Mouse (Mus musculus): ENCODE results near the gene Tmc7. TPM values are rescaled to one million over a fixed set of nuclear protein-coding genes. Genes with fewer than 3 reads are reported as not detected.

Tmc7 gene
- total RNA-seq (2021) = 10 to 100 TPM; 15.5 to 15.6 TPM
- long read RNA-seq, full-length matches to known transcripts = 9 of 17 reads
- long read RNA-seq, partial matches to known transcripts = 0 of 17 reads
- long read RNA-seq, other reads (novel, unspliced or antisense) = 8 of 17 reads

DNA sequence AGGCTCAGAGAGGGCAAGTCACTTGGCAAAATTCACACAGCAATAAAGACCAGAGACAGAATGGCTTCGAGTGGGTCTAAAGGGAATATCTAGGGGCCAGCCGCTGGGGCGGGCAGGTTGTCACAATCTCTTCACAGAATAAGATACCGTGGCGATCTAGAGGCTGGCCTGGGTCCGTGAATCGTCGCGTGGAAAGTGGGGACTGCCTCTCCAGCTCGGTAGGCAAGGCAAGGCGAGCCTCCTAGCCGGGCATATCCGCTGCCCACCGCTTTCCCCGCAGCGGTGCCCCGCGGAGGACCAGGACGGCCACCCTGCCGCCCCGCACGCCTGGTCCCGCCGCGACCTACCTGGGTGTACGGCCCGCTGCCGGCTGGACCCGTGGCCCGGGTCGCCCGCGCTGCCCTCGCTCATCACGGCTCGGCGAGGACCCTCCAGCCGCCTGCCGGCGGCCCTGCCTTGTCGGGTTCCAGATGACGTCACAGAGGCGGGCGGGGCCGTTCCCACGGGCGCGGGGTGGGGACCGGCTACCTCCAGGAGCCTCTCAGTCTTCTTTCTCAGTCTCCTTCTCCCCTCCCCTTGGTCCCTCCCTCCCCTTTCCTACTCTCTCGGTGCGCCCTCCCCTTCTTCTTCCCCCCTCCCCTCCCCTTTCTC lies at the start of gene Tmc7:
TSS of gene Tmc7 (minus strand) at position 480 of the 651 bp plus-strand sequence.
- peak; percentile 67 to 81 for DNase-seq (ENCODE audit: low spot score in 2 of 2)

- peak; percentile 35 to 72 for DNase-seq (ENCODE audit: low spot score in 2 of 2)
Observed at GRCm38 (mm10) chr7:118633951-118634350, 49.4 kb upstream of the Tmc7 start.

GRCm38 (mm10) chr7:118633094-118633493 lies 48.6 kb upstream of the Tmc7 start:
- DNase-seq (ENCODE audit: low spot score in 2 of 2) = no peak

GRCm38 (mm10) chr7:118627550-118628298 lies 43.2 kb upstream of the Tmc7 start:
- DNase-seq (ENCODE audit: low spot score in 2 of 2) = no peak

DNA sequence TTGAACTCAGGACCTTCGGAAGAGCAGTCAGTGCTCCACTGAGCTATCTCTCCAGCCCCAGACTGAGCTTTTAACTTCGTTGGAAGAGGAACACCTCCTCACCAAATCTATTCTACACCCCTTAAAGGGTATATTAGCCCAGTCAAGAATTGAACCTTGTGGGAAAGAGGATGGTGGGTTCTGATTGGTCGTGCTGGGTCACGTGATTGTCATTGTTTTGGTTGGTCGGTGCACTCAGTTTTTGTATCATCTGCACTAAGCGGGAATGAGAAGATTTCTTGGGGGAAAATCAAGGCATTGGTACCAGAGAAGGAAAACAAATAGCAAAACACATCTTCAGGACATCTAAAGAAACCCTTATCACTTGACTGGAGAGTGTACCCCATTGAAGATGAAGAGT lies 36.6 kb upstream of the Tmc7 start:
- no peak for DNase-seq (ENCODE audit: low spot score in 2 of 2)

DNA sequence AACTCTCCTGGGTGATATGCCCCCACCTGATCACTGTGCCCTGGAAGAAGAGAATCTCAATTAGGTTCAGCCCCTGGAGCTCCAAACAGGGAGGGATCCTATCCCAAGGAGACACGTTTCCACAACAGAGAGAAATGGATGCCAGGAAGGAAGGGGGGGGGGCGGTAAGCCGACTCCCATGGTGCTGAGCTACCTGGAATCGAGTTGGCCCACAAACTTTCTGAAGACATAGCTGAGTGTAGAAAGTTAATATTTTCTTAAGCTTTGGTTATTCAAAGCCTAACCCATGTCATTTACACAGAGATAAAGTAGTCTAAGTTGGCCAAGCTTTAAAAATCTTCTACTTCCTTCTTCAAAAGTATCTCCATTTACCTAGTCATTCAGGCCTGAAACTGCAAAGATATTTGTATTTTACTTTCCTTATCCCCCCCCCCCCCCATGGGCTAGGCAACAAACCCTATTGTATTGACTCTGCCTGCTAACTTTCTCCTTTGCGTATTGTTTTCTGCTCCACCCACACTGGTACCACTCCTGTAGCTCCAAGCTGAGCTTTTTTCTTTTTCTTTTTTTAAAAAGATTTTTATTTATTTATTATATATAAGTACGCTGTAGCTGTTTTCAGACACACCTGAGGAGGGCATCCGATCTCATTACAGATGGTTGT lies 35.8 kb upstream of the Tmc7 start:
- no peak for DNase-seq (ENCODE audit: low spot score in 2 of 2)

GRCm38 (mm10) chr7:118618104-118618503 lies 33.6 kb upstream of the Tmc7 start:
- no peak for DNase-seq (ENCODE audit: low spot score in 2 of 2)

DNA sequence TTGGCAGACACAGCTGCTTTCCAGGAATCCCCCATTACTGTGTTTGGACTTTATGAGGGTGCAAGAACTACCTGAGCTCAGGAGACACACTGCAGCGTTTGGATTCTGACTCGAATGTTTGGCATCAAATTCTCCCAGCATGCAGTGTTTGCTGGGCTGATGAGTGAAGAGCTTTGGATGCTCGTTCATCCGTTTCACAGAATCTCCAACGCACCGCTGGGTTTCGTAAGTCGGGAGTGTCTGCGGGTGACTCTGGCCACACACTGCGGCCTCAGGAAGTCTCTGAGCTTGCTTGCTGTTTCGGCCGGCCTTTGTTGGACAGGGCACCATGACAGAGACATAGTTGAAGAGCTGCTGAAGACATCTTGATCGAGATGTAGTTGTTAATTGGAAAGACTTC lies 29.5 kb upstream of the Tmc7 start:
- DNase-seq (ENCODE audit: low spot score in 2 of 2) = no peak

DNA sequence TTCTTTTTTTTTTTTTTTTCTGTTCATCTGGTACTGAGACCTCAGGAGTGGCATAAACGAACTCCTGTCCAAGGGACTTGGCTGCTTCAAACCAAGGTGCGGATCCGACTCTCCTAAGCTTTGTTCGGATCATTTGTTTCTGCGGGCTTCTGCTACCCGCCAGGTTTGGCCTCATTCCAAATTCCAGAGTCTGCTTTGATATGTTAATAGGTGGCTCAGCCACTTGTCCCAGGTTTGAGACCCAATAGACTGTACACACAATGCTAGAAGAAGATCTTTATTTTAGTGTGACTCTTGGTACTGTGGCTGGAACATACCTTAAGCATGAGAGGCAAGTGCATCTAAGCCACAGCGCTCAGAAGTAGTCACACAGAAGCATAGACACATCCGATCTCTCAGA lies 27.4 kb upstream of the Tmc7 start:
- no peak for DNase-seq (ENCODE audit: low spot score in 2 of 2)

DNA sequence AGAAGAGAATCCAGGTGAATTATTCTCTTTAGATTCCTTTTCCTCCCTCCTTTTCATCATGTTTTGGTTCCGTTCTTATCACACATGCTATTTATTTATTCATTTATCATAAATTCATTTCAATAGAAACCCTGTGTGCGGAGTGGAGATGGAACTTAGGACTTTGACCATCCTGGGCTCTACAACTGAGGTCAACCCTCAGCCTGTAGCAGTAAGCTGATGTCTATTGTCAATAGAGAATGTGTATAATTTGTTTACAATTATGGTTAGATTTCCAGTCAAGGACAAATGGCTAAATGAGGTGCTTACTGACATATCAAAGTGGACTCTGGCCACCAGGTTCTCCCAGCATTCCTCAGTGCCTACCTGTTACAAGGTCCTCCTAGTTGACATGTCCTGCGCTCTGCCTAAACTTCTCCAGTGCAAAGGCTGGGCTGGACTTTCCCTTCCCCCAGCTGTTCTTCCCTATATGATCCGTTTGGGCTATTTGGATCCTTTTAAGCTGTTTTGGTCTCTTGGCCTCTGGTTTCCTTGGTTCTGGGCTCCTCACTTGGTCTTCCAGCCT lies 26.7 kb upstream of the Tmc7 start:
- no peak for DNase-seq (ENCODE audit: low spot score in 2 of 2)

GRCm38 (mm10) chr7:118610721-118611120 lies 26.2 kb upstream of the Tmc7 start:
- DNase-seq (ENCODE audit: low spot score in 2 of 2) = no peak

DNA sequence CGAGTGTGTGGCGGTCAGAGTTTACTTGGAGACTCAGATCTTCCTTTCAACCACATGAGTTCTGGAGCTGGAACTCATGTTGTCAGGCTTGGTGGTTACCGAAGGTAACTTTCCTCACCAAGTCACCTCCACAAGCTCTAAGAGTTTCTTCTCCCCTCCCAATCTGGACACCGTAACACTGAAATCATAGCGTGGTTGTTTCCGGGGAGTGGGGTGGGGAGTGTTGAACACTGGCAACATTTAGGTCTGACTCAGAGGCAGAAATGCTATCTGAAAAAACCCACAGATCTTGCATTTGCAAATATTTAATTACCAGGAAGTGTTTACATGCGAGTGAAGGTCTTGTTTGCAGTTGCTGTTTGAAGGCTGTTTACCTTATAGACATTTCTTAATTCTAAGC lies 25.3 kb upstream of the Tmc7 start:
- DNase-seq (ENCODE audit: low spot score in 2 of 2) = no peak

DNA sequence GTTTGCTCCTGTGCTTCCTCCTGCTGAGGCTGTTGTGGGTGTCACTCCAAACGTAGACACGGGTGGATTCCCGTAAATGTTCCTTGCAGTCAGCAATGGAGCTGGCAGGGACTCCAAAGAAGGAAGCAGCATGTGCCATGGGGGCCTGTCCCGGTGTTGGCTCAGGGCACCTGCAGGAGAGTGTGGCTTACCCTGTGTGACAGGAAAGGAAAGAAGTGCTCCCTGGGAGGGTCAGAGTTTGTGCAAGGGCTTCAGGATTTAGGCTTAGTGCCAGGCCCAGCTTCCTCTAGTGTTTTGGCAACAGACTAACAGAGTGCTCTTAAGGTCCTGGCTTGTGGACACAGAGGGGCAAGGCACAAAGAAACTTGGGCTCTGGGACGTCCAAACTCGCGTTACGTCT lies 20.3 kb upstream of the Tmc7 start:
- no peak for DNase-seq (ENCODE audit: low spot score in 2 of 2)

GRCm38 (mm10) chr7:118599954-118600631 lies 15.6 kb upstream of the Tmc7 start:
- DNase-seq (ENCODE audit: low spot score in 2 of 2) = no peak

GRCm38 (mm10) chr7:118597201-118597600 lies 12.7 kb upstream of the Tmc7 start, which contains the start of gene Tmc5:
Gene Tmc5, plus strand, starts transcription at chr7:118597297.
- DNase-seq (ENCODE audit: low spot score in 2 of 2) = no peak

- no peak for DNase-seq (ENCODE audit: low spot score in 2 of 2)
Observed at GRCm38 (mm10) chr7:118596271-118596670, 11.7 kb upstream of the Tmc7 start.

- DNase-seq (ENCODE audit: low spot score in 2 of 2) = peak; percentile 82 to 95
Observed at GRCm38 (mm10) chr7:118595228-118595627, 10.7 kb upstream of the Tmc7 start.

DNA sequence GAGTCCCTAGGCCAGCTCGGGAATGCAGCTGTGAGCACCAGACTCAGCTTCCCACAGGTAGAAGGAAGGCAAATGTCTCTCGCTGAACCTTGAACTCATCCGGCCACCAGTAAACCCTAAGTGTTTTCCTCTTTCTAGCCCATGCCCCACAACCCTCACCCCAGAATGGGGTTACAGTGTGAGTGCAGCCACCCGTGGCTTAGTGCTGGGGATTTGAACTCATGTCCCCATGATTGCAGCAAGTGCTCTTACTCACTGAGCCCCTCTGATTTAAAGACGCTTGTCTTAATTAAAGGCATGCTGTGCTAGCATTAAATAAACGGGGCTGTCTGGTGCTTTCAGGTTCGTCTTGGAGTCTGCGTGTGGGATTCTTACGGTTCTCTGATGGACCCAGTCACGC lies 10.1 kb upstream of the Tmc7 start:
- no peak for DNase-seq (ENCODE audit: low spot score in 2 of 2)

- peak; percentile 50 to 83 for DNase-seq (ENCODE audit: low spot score in 2 of 2)
Observed at GRCm38 (mm10) chr7:118593567-118594407, 9.3 kb upstream of the Tmc7 start.

- DNase-seq (ENCODE audit: low spot score in 2 of 2) = no peak
Observed at GRCm38 (mm10) chr7:118592146-118592545, 7.6 kb upstream of the Tmc7 start.
